Mouse (Mus musculus) ES-E14 (cell line): ENCODE results near the gene Cd8b1. TPM values are rescaled to one million over a fixed set of nuclear protein-coding genes. Genes with fewer than 3 reads are reported as not detected.
A peak's percentile ranks its signal among the peaks of the same experiment; 100 is the strongest.

Source experiments
- DNase-seq: peaks from one replicate; pipeline ENCODE4 v3.0.0-alpha.2; 2013; ENCODE audit warnings: low read depth, low spot score
- H3K27ac ChIP-seq: 2 replicates; pipeline ENCODE4 v1.5.1; 2012; ENCODE audit warnings: low read depth, mild to moderate bottlenecking, low read length, moderate library complexity, mixed read lengths; ENCODE audit not compliant: poor library complexity, insufficient read depth, severe bottlenecking
- H3K36me3 ChIP-seq: 2 replicates; pipeline ENCODE4 v1.6.1; 2012; ENCODE audit warnings: mild to moderate bottlenecking, low read length, moderate library complexity, mixed read lengths; ENCODE audit not compliant: control insufficient read depth, poor library complexity, insufficient read depth, severe bottlenecking
- H3K4me1 ChIP-seq, 2 experiments: fragments of 150-350 bp in 1 of 2; sonication (generic) in 1 of 2; 2 replicates each; pipeline ENCODE4 v1.6.1; 2012; ENCODE audit warnings: low read length in 2 of 2, mild to moderate bottlenecking in 1 of 2, mixed read lengths in 1 of 2; ENCODE audit not compliant: control insufficient read depth in 2 of 2, insufficient read depth in 2 of 2, poor library complexity in 1 of 2
- H3K4me3 ChIP-seq, 2 experiments: fragments of 150-350 bp in 1 of 2; sonication (generic) in 1 of 2; 2 replicates each; pipeline ENCODE4 v1.5.1; 2012; ENCODE audit warnings: low read length in 2 of 2, low read depth in 1 of 2, mild to moderate bottlenecking in 1 of 2, mixed read lengths in 1 of 2; ENCODE audit not compliant: insufficient read depth in 1 of 2, poor library complexity in 1 of 2, severe bottlenecking in 1 of 2
- H3K9ac ChIP-seq: 2 replicates; pipeline ENCODE4 v1.6.1; 2012; ENCODE audit warnings: low read depth, mild to moderate bottlenecking, low read length, mixed read lengths; ENCODE audit not compliant: poor library complexity, insufficient read depth, severe bottlenecking
- H3K9me3 ChIP-seq: fragments of 150-350 bp; sonication (generic); 2 replicates; pipeline ENCODE4 v1.6.1; 2012; ENCODE audit warnings: low read depth, mild to moderate bottlenecking, low read length; ENCODE audit not compliant: control insufficient read depth, insufficient read depth
- CHD2 ChIP-seq: IDR thresholded peaks from 2 replicates; pipeline ENCODE4 v1.6.1; 2014; ENCODE audit warnings: mild to moderate bottlenecking, low read depth, low read length, inconsistent platforms
- HCFC1 ChIP-seq: IDR thresholded peaks from 2 replicates; pipeline ENCODE4 v1.6.1; 2012; ENCODE audit warnings: low read length, inconsistent platforms, borderline replicate concordance; ENCODE audit not compliant: insufficient read depth
- MAFK ChIP-seq: IDR thresholded peaks from 2 replicates; pipeline ENCODE4 v1.6.1; 2014; ENCODE audit warnings: mild to moderate bottlenecking, low read depth, low read length, inconsistent platforms; ENCODE audit not compliant: insufficient read depth
- ZC3H11A ChIP-seq: IDR thresholded peaks from 2 replicates; pipeline ENCODE4 v1.6.1; 2012; ENCODE audit warnings: low read depth, mild to moderate bottlenecking, inconsistent platforms, low read length, borderline replicate concordance
- ZNF384 ChIP-seq: IDR thresholded peaks from 2 replicates; pipeline ENCODE4 v1.6.1; 2012; ENCODE audit warnings: low read depth, low read length, inconsistent platforms
- in situ Hi-C, 2 experiments: fragments of 600-800 bp; cut with MboI; formaldehyde crosslinking; loops; one replicate each; pipeline ENCODE4 v1.15.1; 2025; ENCODE audit warnings: low sequenced_read_pairs in 2 of 2, inconsistent platforms in 1 of 2; ENCODE audit not compliant: unreplicated experiment in 2 of 2
- total RNA-seq: library from RNA; depleted of rRNA; stranded (reverse); fragments of 300-350 nt; gene quantifications from 2 replicates; pipeline ENCODE4 v1.2.3, GENCODE M21; 2012

Cd8b1 gene
- total RNA-seq, 1 experiment: not detected

GRCm38 (mm10) chr6:71295303-71295702 lies 27.3 kb upstream of the Cd8b1 start:
- Histone ChIP-seq H3K4me3 (no peak overlapping the region), H3K9me3 (no peaks in the 10 kb centered on the region), H3K27ac (no peak overlapping the region), H3K36me3 (no peaks in the 10 kb centered on the region), H3K9ac (no peak overlapping the region), H3K4me1 (no peaks in the 10 kb centered on the region)
- DNase-seq: no peak
- in situ Hi-C loops: loop anchor here in 1 of 2 experiments (10.0 kb wide), 1 partner anchor 131 kb away; no protein-coding TSS in a partner anchor
- TF ChIP-seq ZC3H11A (no peak), ZNF384 (no peak), HCFC1 (no peak), MAFK (no peak), CHD2 (no peak)

DNA sequence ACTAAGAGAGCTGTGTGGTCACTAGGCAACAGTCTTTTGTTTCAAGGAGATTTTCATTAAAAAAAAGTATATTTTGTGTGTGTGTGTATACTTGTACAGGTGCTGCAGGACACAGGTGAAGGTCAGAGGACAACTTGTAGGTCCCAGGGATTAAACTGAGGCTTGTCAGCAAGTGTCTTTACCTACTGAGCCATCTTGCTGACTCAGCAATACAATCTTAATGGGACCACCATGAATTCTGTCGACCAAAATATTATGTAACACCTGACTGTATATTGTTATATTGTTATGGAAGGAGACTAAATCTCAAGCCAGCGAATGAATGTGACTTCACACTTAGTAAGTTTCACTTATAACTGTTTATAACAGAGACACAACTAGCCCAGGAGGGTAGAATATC lies 24.5 kb upstream of the Cd8b1 start:
- Histone ChIP-seq H3K9me3 (no peaks in the 10 kb centered on the region), H3K4me3 (no peak overlapping the region), H3K27ac (no peak overlapping the region), H3K36me3 (no peaks in the 10 kb centered on the region), H3K9ac (no peak overlapping the region), H3K4me1 (0 out of 4 replicates have a peak, but pooled peaks cover 0 to 2% of the 10 kb centered on the region in 2 experiments)
- TF ChIP-seq MAFK (peak; percentile 98), CHD2 (no peak), ZC3H11A (no peak)
- in situ Hi-C loops: loop anchor here in 1 of 2 experiments (10.0 kb wide), 1 partner anchor 133 kb away; no protein-coding TSS in a partner anchor
- DNase-seq: no peak

DNA sequence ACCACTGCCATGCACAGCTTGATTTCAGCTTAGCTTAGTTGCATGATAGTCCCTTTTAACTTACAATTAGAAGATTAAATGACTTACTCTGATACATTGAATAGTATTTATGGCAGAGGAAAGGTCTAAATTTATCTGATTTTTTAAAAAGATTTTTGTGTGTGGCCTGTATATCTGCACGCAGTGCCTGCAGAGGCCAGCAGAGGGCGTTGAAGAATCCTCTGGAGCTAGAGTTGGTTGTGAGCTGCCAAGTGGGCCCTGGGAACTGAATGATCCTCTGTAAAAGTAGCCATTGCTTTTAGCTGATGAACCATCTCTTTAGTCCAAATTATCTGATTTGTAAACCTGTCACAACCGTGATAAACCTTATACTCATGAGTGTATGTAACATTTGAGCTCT lies 23.8 kb upstream of the Cd8b1 start:
- H3K9ac ChIP-seq: no peak overlapping the region
- H3K4me3 ChIP-seq: no peak overlapping the region
- no peak overlapping the region for H3K27ac ChIP-seq
- in situ Hi-C loops: loop anchor here in 1 of 2 experiments (10.0 kb wide), 1 partner anchor 134 kb away; no protein-coding TSS in a partner anchor
- no peaks in the 10 kb centered on the region for H3K36me3 ChIP-seq
- TF ChIP-seq ZC3H11A (peak; percentile 35; the same call in 1 of the 2 replicates), MAFK (no peak)
- no peaks in the 10 kb centered on the region for H3K9me3 ChIP-seq
- DNase-seq: peak; percentile 46
- H3K4me1 ChIP-seq: 0 out of 4 replicates have a peak, but pooled peaks cover 0 to 2% of the 10 kb centered on the region in 2 experiments

DNA sequence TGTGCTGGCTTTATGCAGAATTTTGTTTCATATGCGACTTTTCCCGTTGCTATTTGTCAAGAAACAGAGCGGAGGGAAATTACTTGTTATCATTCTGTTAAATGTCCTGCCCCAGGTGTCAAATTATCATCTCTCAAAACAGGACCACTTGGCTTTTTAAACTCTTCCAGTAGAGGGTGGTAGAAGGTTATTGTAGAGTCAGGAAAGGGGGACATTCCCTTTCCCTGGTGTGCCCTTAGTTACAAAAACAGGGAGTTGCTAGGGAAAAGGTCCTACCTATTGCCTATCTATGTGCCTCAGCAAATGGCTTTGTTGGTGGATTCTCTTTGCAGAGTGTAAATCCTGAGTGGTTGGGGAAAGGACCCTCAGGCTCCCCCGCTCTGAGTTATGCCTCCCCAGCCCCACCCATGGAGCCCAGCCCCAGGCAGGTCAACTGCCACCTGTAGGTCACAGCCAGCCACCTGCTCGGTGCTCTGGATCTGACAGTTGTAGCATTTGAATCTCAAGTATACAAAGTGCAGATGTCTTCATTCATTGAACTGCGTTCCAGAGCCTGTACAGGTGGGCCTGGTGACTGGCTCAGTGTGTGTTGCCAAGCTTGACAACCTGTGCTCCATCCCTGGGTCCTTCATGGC lies 20.4 kb upstream of the Cd8b1 start:
- H3K4me1 ChIP-seq: 0 out of 4 replicates have a peak, but pooled peaks cover 0 to 2% of the 10 kb centered on the region in 2 experiments
- no peaks in the 10 kb centered on the region for H3K36me3 ChIP-seq
- H3K9ac ChIP-seq: no peak overlapping the region
- H3K9me3 ChIP-seq: no peaks in the 10 kb centered on the region
- in situ Hi-C loops: no loop called here
- H3K27ac ChIP-seq: no peak overlapping the region
- no peak overlapping the region for H3K4me3 ChIP-seq
- TF ChIP-seq HCFC1 (no peak), MAFK (no peak), CHD2 (no peak), ZC3H11A (0 out of 2 replicates have a peak, but pooled peaks have one; percentile 15), ZNF384 (no peak)
- DNase-seq: peak; percentile 27

DNA sequence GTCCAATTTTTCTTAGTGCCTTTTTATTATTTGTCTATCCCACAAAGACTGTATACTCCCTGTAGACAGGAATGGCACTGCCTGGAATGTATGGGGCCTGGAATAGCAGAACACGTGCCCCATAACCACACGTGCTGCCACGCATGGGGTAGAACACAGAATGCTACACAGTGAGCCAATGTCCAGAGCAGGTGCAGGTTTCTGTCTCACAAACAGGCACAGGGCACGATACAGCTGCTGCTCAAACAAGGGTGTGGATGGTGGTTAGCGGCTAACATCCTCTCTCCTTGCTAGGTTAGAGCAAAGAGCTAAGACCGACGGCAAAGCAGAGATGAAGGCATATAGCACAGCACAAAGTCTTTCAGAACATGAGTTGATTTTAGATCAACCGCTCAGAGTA lies 15.1 kb upstream of the Cd8b1 start:
- in situ Hi-C loops: no loop called here

More for the DNA sequence above, 15.1 kb upstream of the Cd8b1 start:
- no peak for DNase-seq
- TF ChIP-seq CHD2 (no peak), HCFC1 (no peak), ZC3H11A (no peak), MAFK (no peak), ZNF384 (no peak)
- no peak overlapping the region for H3K9ac ChIP-seq
- no peak overlapping the region for H3K4me3 ChIP-seq
- 0 out of 4 replicates have a peak, but pooled peaks cover 0 to 2% of the 10 kb centered on the region in 2 experiments for H3K4me1 ChIP-seq
- H3K27ac ChIP-seq: no peak overlapping the region
- no peaks in the 10 kb centered on the region for H3K36me3 ChIP-seq
- no peaks in the 10 kb centered on the region for H3K9me3 ChIP-seq
